Mouse (Mus musculus) layer of hippocampus, postnatal 10 days (tissue): ENCODE data around the gene Nsmce1. TPM values are rescaled to one million over a fixed set of nuclear protein-coding genes. Genes with fewer than 3 reads are reported as not detected.

Source experiments
- DNase-seq, 2 experiments: peaks; one replicate each; pipeline ENCODE4 v3.0.0; 2021; ENCODE audit warnings: low spot score in 2 of 2
- long read RNA-seq: library from polyadenylated mRNA; stranded (forward); transcript quantifications from one replicate; pipeline ENCODE4 v2.0.0, GENCODE M21; 2023
- total RNA-seq, 2 experiments: library from RNA; stranded (reverse); gene quantifications; 2 replicates each; pipeline ENCODE4 v1.2.3; 2021

The Nsmce1 gene
- total RNA-seq = 10 to 100 TPM; 25.6 to 28.9 TPM
- long read RNA-seq, transcript Nsmce1-201 (8 exons, 1,120 nt) = major isoform, 46 of 63 reads
- long read RNA-seq, partial matches to known transcripts = 11 of 63 reads
- long read RNA-seq, other reads (novel, unspliced or antisense) = 6 of 63 reads

DNA sequence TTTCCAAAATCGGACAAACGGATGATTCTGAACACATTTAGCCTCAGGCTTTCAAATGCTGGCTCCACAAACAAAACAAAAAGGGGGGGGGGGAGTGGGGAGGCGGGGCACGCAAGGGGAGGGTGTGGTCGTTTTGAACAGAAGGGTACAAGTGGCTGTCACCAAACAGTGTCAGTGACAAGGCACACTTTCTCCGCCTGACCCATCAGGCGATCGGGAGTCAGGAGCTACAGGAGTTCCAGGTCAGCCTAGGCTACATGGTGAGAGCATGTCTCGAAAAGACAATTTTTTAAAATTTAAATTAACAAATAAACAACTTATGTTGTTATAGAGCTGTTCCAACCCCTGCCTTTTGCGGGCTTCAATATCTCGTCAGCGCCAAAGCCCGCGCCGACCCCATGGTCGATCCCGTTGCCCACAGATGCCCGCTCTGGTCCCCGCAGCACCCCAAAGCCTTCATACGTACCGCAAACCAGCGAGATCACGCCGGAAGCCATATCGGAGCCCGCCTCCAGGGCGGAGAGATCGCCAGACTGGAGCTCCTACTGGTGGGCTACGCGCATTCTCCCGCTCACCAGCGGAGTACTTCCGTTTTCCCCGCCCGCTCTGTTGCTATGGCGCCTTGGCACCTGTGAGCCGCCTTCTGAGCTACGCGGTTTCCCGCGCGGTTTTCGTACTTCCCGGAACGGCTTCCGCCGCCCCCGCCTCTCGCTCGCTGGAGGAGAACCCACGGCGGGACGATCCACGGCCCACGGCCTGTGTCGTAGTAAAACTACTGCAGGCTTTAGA, at the start of gene Nsmce1:
Gene Nsmce1 (minus strand): TSS at position 650 of the 789 bp plus-strand sequence.
- peak; percentile 95 to 96 for DNase-seq

- DNase-seq = no peak
Observed at GRCm38 (mm10) chr7:125541026-125541425, 49.6 kb upstream of the Nsmce1 start.

DNA sequence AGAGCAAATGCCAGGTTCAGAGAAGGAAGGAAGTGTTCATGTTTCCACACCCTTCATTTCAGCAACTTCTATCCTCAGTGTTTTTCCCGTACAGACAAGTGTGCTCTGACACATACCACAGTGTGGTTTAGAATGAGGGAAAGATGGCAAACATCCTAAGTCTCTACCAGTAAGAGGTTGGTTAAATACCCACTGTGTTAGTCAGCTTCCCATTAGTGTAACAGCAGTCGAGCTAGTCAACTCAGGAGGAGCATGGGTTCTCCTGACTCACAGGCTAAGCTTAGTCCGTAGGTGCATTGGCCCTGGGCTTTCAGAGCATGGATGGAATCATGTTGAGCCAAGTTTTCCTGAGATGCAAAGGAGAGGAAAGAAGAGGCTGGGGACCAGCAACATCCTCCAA, 48.0 kb upstream of the Nsmce1 start:
- no peak for DNase-seq

GRCm38 (mm10) chr7:125527901-125528580, 36.6 kb upstream of the Nsmce1 start:
- no peak for DNase-seq

DNA sequence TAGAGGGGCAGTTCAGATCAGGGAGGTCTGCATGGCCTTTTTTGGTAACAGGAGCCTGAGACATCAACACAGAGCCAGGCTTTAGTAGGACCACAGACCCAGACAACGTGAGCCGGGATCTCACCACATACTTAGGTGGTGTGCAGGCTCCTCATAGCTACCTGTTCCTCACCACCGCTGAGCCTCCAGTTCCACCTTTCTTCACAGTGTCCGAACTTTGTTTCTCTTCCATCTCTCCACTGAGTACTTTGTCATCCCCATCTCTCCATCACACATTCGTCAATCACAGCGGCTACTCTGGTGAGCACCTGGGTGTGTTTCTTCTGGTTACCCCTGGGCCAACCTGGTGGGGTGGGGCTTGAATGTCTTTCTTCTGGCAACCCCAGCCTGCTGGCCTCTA, 35.8 kb upstream of the Nsmce1 start:
- no peak for DNase-seq

- no peak for DNase-seq
Observed at GRCm38 (mm10) chr7:125523051-125523450, 31.7 kb upstream of the Nsmce1 start.

DNA sequence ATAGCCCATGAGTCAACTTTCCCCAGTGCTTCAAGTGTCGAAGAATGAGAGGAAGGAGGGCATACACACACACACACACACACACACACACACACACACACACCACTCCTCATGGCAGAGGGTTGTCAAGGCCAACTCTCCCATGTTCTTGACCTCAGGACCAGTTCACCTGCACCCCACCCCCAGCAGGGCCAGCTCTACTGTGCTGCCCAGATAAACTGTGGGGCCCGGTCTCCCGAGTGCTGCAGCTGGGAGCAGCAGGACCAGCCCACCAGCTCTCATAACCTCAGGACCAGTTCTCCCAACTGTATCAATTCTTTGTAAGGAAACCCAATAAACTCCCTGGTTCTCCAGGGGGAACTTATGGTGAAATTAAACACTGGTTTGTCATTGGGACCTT, 28.3 kb upstream of the Nsmce1 start:
- no peak for DNase-seq

GRCm38 (mm10) chr7:125517470-125517869, 26.1 kb upstream of the Nsmce1 start:
- no peak for DNase-seq

- DNase-seq = no peak
Observed at GRCm38 (mm10) chr7:125516723-125517122, 25.3 kb upstream of the Nsmce1 start.

DNA sequence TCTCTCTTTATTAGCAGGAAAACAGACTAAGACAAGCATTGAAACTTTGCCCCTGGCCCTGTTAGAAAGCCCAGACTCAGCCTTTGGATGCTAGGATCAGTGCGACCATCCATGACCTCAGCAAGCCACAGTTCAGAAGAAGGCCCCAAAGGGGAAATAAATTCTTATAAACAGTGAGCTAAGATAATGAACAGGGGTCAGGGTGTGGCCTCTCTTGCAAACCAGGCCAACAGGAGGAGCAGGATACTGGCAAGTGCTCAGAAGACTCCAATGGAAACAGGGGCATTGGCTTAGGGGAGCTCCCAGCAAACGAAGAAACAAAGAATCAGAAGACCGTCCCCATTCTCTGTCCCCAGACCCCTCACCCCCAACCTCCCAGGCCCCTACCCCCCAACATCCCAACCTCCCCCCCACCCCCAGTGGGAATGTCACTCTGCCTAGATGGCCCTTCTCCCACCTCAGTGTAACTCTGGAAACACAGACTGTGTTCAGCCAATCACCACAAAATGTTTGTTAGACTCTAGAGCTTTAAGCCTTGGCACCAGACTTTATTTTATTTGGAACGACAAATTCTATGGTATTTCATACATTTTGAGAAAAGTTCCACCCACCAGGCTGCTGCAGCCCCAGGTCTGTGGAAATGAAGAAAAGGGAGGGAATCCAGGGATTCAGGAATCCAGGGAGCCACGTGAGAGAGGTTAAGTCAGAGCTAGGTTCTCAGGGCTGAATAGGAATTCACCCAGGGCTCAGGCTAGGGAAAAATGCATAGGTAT, 23.9 kb upstream of the Nsmce1 start:
- DNase-seq = no peak

DNA sequence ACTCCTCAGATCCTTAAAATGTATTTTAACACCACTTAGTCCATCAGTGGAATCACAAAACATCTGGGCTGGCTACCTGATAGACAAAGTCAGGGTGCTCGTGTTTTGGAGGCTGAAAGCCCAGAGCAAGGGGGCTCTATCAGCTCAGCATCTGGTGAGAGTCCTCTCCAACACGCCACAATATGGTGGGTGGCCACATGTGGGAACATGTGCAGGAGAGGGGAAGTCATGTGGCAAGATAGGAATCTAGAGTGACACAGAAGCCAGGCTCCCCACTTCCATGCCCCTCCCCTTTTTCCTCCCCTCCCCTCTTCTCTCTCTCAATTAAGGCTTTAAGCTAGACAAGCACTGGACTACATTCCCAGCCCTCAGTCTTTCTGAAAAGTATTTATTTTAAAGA, 20.5 kb upstream of the Nsmce1 start:
- no peak for DNase-seq

DNA sequence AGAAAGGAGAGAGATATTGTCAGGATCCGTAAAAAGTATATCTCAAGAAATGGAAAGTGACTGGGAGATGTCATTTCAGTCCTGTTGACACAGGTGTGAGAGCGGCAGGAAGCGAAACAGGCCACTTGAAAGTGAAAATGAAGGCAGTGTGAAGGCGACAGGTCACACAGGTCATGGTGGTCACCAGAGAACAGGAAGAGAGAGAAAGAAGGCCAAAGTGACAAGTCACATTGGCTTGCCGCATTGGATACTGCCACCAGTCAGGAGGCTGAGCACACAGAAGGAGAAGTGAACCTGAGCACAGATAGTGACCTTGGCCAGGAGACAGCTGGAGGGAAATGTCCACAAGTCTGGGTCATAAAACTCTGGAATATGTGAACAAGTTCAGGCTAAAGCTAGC, 20.0 kb upstream of the Nsmce1 start:
- no peak for DNase-seq

- DNase-seq = no peak
Observed at GRCm38 (mm10) chr7:125507279-125507678, 15.9 kb upstream of the Nsmce1 start.

DNA sequence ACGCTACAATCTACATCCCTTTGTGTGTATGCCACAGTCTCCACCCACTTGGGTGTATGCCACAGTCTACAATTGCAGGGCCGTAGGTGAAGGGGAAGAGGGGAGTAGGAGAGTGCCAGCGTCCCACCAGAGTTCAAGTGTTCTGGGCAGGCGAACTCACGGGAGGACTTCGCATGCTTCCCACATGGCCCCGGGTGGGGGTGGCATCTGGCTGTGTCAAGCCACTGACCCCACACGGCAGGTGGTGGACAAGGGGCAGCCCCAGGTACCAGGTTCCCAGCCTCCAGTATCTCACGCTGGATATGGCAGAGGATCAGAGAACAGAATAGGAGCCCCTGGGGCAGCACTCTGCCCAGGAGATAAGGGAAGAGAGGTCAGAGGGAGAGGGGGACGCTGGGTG, 14.2 kb upstream of the Nsmce1 start:
- no peak for DNase-seq

- no peak for DNase-seq
Observed at GRCm38 (mm10) chr7:125504618-125505017, 13.2 kb upstream of the Nsmce1 start.

DNA sequence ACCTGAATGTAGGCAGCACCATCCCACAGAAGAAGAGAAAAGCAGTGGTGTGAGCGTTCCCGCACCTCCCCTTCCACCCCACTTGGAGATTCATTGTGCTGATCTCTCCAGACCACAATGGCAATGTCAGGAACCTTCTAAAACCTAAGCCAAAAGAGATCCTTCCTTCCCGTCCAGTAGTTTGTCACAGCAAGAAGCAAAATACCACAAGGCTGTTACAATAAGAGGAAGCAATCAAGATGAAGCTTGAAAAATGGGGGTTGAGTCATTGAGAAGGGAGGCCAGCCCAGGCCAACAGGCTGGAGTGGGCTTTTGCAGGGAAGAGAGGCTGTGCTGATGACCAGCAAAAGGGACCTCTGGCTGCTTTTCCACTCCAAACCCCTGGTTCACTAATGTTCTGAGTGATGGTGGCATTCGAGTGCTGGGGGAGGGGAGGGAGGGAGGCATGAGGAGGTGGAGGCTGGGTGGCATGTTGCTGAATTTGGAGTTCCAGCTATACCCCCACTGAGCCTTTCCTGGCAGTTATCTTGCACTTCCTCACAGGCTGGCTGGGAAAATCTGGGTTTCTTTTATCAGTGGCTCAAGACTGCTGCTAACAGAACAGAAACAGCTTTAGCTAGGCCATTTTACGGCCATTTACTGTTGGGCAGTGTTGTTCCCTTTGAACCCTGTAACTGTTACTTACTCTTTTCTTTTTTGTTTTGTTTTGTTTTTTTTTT, 12.1 kb upstream of the Nsmce1 start:
- no peak for DNase-seq

GRCm38 (mm10) chr7:125500879-125501278, 9.5 kb upstream of the Nsmce1 start:
- no peak for DNase-seq

DNA sequence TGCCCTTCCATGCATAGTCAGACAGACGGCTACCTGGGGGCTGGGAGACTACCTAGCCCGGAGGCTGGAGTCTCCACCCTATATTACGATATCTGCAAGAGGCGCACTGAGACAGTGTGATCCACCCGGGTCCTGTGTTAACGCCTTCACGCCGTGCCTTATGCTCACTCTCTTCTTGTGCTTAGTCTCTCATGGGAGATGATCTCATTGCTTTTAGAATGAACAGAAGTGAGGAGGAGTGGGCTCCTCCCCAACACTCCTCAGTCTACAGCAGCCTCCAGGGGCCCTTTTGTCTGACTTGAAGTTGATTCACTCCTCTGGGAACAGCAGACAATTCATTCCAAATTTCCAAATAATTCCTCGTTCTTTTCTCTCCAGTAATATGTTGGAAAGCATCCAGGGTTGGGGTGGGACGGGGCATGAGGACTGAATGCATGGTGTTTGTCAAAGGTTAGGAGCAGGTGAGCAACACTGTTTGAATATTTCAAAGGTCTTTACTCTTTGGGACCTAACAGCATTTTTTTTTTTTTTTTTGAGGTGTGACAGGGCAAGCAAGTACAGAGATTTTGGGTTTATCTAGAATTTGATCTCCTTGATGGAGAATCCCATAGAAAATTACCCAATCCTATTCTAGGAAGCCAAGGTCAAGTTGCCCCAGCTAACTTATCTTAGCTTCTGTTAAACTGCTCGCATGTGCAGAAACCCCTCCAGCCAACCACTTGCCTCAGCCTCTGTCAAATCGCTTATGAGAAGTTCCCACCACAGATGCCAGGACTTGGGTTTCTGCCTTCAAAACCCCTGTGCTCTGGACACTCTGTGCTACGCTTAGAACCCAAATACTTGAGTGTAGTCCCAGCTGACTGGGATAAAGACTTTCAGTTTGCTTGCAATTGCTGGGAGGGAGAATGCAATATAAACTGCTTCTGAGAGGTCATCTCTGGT, 8.8 kb upstream of the Nsmce1 start:
- DNase-seq = peak in 1 of 2 experiments; percentile 21

DNA sequence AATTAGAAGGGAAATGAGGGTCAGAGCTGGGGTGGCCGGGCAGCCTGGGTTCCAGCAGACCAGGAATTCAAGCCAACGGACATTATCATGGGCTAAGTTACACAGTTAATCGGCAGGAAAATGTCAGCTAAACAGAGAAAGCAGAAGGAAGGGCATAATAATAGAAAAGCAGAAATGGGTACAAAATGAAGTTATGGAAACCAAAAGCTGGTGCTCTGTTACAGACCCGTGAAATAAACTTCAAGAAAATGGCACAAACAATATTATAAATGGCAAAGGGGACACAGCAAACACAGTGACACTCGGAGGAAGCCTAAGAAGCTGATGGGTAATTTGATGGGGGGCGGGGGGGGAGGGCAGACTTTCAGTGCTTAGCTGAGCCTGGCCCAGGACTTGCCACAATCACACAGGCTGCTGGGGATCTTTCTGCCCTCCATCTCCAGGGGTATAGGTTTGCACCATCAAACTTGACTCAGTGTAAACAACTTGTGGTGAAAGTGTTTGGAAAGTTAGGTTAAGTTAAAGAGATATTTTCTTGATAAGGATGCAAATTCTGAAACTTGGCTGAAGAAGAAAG, 4.6 kb upstream of the Nsmce1 start:
- DNase-seq = no peak

DNA sequence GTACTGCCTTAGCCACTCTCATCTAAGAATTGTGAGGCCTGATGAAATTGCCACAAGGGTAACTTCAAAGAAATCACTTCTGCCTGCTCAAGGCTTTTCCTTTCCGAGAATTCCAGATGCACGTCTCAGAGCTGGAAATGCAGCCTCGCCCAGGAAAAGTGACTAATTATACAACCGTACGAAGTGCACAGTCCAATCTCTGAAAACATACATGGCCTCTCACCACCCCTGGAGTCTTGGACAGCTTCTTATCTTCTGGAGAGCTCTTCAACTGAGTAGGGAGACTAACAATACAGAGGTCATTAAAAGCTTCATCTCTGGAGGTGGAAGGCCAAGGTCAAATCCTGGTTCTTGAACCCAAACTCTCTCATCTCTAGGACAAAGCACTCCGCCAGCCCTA, 1.2 kb upstream of the Nsmce1 start:
- DNase-seq = no peak
